Mouse (Mus musculus) WW6 (cell line): ENCODE results near the gene Kcnk10.

Experiments used
- DNase-seq: peaks from one replicate; pipeline ENCODE4 v3.0.0-alpha.2; 2013; ENCODE audit warnings: low read depth, low spot score

The Kcnk10 gene

DNA sequence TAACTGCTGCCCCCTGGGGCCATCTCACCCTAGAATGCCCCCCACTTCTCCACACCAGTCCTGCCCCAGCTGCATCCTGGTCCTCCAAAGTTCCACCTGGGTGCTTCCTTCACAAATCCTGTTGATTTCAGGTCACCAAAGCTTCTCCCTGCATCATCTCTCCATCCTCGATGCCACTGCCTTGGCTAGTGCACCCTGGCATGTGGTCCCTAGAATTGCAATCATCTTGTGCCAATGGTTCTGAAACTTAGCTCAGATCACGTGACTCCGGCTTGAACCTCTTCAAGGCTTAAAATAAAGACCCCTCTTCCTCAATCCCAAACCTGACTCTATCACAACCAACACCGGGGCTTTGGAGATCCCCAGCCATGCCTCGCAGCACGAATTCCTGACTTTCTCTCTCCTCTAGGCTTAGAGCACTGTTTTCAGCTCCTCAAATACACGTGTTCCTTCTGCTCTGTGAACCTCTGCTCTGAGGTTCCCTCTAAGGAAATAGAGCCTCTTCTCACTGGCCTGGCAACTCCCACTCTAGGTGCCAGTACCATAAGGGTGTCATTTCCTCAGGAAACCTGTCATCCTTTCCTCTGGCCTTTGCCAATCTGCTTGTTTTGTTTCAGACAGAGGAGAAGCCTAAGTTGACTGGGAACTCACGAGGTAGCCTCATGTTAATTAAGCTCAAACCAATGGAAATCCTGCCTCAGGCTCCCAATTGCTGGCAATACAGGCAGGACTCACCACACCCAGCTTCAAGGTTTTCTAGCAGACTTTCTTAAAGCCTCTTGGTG is 6.0 kb downstream of the Kcnk10 start:
- no peak for DNase-seq

DNA sequence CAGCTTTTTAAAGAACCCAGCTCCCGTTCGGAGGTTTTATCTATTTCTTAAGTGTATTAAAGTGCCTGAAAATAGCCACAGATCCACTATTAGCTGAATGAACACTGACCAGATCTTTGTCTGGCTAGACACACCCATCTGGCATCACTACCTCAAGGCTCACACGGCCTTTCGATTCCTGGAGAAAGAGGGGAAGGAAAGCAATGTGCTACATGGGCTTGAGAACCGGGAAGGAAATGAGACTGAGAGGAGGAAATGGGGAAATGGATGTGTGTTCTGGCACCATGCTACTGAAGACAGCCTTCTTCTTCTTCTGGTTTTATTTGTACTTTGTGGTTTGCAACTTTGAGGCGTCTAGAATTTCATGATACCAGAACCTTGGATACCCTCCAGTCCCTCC is 8.7 kb downstream of the Kcnk10 start:
- DNase-seq = no peak

DNA sequence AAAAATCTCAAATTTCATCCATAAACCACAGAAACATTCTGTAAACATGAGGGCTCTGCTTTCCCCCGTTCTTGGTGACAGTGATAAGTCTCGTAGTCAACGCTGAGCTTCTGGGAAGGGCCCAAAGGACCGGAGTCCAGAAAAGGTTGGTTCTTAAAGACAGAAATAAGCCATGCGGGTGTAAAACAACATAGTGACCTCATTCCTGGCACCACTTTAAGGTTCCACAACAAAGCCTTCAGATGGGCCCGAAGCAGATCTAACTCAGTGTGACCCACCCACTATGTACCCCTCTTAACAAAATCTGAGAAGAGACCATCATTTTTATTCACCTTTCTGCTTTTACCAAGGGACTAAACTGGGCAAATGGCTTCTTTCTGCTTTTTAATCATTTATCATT is 10.2 kb downstream of the Kcnk10 start:
- DNase-seq = no peak

- DNase-seq = no peak
Observed at GRCm38 (mm10) chr12:98564383-98564782, 13.7 kb downstream of the Kcnk10 start.

DNA sequence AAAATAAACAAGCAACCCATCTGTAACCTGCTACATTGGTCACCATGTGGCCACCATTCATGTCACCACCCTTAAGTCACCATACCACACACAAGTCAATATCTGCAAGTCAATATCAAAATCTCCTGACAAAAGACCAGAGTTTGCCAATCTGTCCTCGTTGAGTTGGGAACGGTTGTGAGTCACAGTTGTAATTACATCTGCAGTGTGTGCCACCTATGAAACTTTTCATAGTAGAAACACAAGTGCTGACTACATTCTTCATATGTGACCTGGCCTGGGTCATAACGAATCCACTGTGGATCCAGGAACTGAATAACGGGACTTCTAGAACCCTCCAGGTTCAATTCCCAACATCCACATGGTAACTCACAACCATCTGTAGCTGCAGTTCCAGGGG is 14.8 kb downstream of the Kcnk10 start:
- DNase-seq = no peak

GRCm38 (mm10) chr12:98562341-98562977 is 15.7 kb downstream of the Kcnk10 start:
- DNase-seq = no peak

DNA sequence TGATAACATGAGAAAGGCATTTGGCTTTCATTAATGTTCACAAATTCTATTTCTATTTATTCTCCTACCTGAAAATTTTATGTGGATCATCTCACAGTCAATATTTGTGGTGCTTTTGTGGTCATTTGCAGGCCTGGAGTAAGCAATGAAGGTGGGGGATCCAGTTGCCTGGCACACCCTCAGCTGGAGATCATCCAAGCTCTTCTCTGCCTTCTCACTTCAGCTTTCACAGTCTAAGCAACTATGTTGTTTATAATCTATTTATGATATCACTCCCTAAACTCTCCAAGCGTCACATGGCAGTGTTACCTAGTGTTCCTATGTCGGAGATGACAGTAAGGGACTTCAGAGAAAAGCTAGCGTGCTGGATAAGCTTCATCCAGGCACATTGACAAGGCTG is 18.1 kb downstream of the Kcnk10 start:
- no peak for DNase-seq

- no peak for DNase-seq
Observed at GRCm38 (mm10) chr12:98557013-98557677, 21.0 kb downstream of the Kcnk10 start.

- no peak for DNase-seq
Observed at GRCm38 (mm10) chr12:98549981-98550380, 28.1 kb downstream of the Kcnk10 start.

DNA sequence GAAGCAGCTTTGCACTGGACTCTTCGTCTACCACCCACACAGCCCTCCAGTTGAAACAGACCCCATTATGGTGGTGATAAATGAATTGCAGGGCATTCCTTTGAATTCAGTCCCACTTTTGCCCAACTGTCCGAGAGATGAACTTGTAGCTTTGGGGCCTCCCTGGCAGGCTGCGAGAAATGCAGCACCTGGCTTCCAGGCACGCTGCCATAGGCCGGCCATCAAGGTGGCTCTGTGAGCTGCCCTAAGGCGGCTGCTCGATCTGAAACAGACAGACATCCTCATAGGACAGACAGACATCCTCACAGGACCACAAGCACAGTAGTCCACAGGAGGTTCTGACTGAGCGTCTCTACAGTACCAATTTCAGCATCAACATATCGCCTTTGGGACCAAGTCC is 30.0 kb downstream of the Kcnk10 start:
- no peak for DNase-seq

- DNase-seq = no peak
Observed at GRCm38 (mm10) chr12:98545875-98546274, 32.2 kb downstream of the Kcnk10 start.

DNA sequence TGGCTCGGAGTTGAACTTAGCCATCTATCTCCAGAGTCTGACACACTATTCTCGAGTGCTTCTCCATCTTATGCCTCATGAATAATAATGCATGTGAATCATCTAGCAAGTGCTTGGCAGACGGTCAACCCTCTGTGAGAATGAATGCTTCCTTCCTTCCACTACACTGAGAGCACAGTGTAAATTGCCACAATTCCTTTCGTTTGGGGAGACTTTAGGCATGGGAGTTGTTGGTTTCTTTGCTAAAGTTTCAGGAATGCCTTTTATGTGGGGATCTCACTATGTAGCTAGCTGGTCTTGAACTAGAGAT is 32.9 kb downstream of the Kcnk10 start:
- no peak for DNase-seq

- DNase-seq = no peak
Observed at GRCm38 (mm10) chr12:98544545-98545250, 33.4 kb downstream of the Kcnk10 start.

DNA sequence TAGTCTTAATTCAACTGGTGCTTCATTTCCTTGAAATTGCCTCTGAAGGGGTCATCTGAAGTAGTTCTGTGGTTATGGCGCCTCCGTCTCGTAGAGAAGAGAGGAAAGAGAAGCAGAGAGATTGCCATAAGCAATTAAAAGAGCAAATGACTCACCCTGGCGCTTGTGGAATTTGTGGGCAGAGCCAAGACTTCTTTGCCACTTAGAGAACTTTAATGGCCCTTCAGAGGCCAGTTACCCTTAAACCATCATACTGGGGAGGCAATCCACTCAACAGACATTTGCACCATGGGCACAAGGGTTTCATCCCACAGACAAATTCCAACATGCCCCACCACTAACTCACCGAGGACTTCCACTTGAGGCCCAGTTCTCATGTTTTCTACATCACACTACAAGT is 41.4 kb downstream of the Kcnk10 start:
- DNase-seq = no peak

DNA sequence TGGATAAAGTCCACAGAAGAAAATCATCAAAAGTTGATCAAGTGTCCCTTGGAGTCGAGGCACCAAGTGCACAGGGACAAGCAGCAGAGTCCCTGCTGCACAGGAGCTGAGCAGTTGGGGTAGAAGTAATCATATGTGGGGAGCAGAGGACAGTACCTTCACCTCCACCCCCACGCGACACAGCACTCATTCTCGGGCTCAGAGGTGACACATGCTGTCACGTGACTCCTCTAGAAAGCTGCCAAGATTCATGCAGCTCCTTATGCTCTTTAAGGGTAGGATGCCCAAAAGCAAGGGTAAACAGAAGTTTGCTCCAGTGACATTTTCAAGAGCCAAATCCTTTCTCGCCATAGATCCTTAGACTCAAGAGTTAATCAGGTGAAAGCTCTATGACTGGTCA is 42.1 kb downstream of the Kcnk10 start:
- no peak for DNase-seq

GRCm38 (mm10) chr12:98535494-98535901 is 42.6 kb downstream of the Kcnk10 start:
- no peak for DNase-seq

DNA sequence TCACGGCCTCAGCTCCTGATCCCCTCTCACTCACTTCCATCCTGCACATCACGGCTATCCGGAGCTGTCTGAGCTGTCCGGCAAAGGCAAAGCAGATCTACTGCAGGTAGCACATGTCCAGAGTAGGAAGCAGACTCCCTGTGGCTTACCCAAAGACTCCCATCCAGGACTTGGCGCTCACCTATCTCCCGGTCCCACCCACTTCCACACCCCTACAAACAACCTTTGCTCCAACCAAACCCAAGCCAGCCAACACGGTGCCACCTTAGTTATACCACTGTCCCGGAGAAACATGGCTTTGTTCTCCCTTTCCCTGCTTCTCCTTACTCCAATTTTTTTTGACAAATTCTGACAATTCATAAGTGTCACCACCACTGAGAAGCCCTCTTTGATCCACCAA is 49.5 kb downstream of the Kcnk10 start:
- DNase-seq = no peak

DNA sequence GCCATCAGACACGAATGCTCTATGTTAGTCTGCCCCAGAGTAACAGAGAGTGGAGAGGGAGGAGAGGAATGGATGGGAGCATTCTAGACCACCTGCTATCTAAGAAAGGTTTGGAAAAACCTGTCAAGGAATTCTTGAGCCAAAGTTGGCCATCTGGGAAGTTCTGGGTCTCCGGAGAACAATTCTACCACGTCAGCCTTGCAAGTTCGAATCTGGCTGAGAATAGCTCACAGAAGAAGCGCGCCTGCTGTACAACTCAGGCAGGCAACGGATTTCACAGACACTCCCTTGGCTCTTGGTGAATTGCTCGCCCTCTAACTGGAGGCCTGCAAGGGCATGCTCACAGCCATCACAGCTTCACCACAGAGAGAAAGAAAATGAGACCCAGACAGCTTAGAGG is 52.7 kb downstream of the Kcnk10 start:
- no peak for DNase-seq

DNA sequence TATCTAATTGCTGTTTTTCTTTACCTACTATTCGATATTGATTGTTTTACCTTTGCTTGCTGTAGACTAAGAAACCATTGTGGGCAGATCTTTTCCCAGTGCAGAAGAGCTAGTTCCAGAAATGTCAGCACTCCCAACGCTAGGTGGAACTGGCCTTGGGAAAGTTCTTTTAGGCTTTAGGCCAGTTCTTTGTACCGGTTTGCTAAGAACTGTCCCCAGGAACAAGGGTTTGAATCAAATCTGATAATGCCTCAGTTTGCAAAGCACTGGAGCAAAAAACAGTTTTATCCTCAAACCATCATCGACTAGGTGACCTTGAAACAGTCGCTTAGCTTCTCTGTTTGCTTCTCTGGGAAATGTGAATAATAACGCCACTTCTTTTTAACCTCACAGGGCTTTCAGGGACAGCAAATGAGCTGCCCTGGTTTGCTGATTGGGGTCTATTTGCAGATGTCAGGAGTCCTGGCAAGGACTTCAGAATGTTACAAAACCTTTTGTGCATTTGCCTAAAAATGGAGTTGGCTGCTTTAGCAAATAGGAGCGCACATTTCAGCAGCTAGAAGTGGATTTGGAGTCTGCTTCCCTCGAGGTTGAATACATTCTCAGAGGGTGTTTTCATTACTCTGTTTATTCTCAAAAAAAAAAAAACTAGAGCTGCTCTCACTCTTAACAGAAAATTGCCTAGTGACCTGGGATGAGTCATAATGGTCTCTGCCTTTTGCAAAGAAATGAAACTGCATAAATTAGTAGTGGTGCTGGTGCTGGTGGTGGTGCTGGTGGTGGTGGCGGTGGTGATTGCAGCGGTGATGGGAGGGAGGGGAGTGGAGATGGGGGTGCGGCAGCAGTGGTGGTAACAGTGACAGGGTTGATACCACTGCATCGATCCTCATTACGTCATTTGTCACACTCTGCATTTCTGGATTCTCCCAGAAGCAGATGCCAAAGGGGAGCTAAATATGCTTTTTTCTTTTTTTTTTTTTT is 53.5 kb downstream of the Kcnk10 start:
- DNase-seq = no peak

DNA sequence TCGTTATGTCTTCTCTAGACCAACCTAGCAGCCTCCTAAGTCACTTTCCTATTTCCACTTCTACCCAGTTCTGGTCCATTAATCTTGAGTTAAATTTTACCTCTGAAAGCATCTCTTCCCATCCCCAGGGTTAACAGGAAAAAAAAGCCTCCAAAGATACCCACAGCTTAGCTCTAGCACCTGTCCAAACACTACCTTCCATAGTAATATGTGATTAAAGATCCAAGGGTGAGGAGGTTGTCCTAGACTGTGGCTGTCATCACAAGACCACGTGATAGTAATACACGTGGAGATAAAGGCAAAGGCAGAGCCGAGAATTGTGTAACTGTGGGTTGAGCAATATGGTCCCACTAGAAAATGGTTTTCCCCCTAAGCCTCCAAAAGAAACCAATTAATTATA is 56.8 kb downstream of the Kcnk10 start:
- DNase-seq = no peak

DNA sequence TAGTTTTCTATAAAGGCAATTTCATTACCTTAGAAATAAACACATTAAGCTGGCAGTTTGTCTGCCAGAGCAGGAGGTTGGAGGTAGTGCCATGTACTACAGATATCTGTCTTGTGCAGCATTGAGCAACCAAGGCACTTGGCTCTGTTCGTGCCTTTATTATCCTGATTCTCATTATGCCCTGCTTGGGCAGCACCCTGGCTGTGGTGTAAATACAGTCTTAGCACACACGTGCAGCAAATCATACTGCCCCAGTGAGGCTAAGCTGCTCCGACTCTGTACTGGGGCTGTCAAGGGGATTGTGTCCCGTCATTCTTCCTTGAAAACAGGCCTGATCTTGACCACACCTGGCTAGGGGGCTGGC is 57.6 kb downstream of the Kcnk10 start:
- no peak for DNase-seq
